Mouse (Mus musculus) G1E (cell line): ENCODE results near the gene B3gnt7.

Source experiments
- CTCF ChIP-seq: IDR thresholded peaks from 2 replicates; pipeline ENCODE4 v1.5.1; 2012; ENCODE audit warnings: low read depth, low read length, inconsistent platforms, mixed read lengths
- GATA1 ChIP-seq: IDR thresholded peaks from 2 replicates; pipeline ENCODE4 v1.6.1; 2012; ENCODE audit warnings: borderline replicate concordance, low read length, inconsistent platforms, mixed read lengths
- GATA2 ChIP-seq: IDR thresholded peaks from 2 replicates; pipeline ENCODE4 v1.6.1; 2012; ENCODE audit warnings: low read depth, low read length, inconsistent platforms, borderline replicate concordance
- POLR2AphosphoS5 ChIP-seq: IDR thresholded peaks from 2 replicates; pipeline ENCODE4 v1.6.1; 2012; ENCODE audit warnings: low read depth, low read length, inconsistent platforms; ENCODE audit not compliant: insufficient replicate concordance
- TAL1 ChIP-seq: conservative IDR thresholded peaks from 2 replicates; pipeline ENCODE4 v1.6.1; 2012; ENCODE audit warnings: low read depth, low read length, inconsistent platforms, mixed read lengths

- TF ChIP-seq CTCF (no peak), GATA1 (no peak), TAL1 (no peak), POLR2AphosphoS5 (no peak), GATA2 (no peak)
Measured at GRCm38 (mm10) chr1:86313772-86314125, 11.1 kb downstream of the B3gnt7 start.
